Mouse (Mus musculus) forebrain, embryonic 13.5 days (tissue): ENCODE measurements at regions not wholly inside any gene's neighbourhood (a gene's known extent, or its start where the extent isn't known, plus 50 kb on each side); places are given as distances from the start of the nearest gene placed in this dataset.

ENCODE experiments used
- ATAC-seq: fragments of 200-750 bp; cut with Nextera tagmentation; 2 replicates; pipeline ENCODE4 v1.8.0; 2017
- H3K27ac ChIP-seq: fragments of 300-500 bp; sonication (generic); 2 replicates; pipeline ENCODE4 v1.5.1; 2015; ENCODE audit warnings: inconsistent platforms, mild to moderate bottlenecking, moderate library complexity
- H3K27me3 ChIP-seq: fragments of 300-500 bp; sonication (generic); 2 replicates; pipeline ENCODE4 v1.6.1; 2015; ENCODE audit warnings: mild to moderate bottlenecking, inconsistent platforms
- H3K36me3 ChIP-seq: fragments of 300-500 bp; sonication (generic); 2 replicates; pipeline ENCODE4 v1.6.1; 2015; ENCODE audit warnings: mild to moderate bottlenecking, inconsistent platforms; ENCODE audit not compliant: poor library complexity, severe bottlenecking
- H3K4me1 ChIP-seq: fragments of 300-500 bp; sonication (generic); 2 replicates; pipeline ENCODE4 v1.6.1; 2015; ENCODE audit warnings: inconsistent platforms
- H3K4me2 ChIP-seq: fragments of 300-500 bp; sonication (generic); 2 replicates; pipeline ENCODE4 v1.6.1; 2015; ENCODE audit warnings: inconsistent platforms, mild to moderate bottlenecking, moderate library complexity
- H3K4me3 ChIP-seq: fragments of 300-500 bp; sonication (generic); 2 replicates; pipeline ENCODE4 v1.5.1; 2015; ENCODE audit warnings: mild to moderate bottlenecking, inconsistent platforms
- H3K9ac ChIP-seq: fragments of 300-500 bp; sonication (generic); 2 replicates; pipeline ENCODE4 v1.6.1; 2015; ENCODE audit warnings: mild to moderate bottlenecking, inconsistent platforms
- H3K9me3 ChIP-seq: fragments of 300-500 bp; sonication (generic); replicated peaks from 2 replicates; pipeline ENCODE4 v1.6.1; 2016; ENCODE audit warnings: inconsistent platforms
- WGBS: fragments of 180-500 bp; shearing (Covaris S2); methylation state at CpG from one replicate; pipeline ENCODE4 v1.1.7; 2015; 5-methylcytosine and 5-hydroxymethylcytosine counted together

DNA sequence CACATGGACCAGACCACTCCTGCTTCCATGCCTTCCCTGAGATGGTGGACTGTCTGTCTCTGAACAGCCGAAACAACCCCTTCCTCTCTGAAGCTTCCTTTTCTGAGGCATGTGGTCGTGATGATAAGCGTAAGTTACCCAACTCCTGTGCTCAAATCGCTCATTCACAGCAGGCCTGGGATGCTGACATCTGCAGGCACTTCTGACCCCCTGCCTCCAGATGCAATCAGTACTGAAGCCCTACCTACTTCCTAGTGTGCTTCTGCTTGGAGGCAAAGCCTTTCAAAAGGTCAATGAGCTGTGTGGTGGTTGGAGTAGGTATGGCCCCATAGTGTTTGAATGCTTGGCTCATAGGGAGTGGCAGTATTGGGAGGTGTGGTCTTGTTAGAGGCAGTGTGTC lies 253.7 kb upstream of the Irx3 start:
- WGBS, result 87% methylated on average over 4 of the region's 4 CpGs
- Histone ChIP-seq H3K4me3 (no peak overlapping the region), H3K27me3 (peaks cover 75% of the 10 kb centered on the region), H3K4me1 (no peaks in the 10 kb centered on the region), H3K9ac (no peak overlapping the region), H3K4me2 (no peak overlapping the region), H3K36me3 (no peaks in the 10 kb centered on the region), H3K9me3 (no peaks in the 10 kb centered on the region), H3K27ac (no peak overlapping the region)
- ATAC-seq, result no peak

DNA sequence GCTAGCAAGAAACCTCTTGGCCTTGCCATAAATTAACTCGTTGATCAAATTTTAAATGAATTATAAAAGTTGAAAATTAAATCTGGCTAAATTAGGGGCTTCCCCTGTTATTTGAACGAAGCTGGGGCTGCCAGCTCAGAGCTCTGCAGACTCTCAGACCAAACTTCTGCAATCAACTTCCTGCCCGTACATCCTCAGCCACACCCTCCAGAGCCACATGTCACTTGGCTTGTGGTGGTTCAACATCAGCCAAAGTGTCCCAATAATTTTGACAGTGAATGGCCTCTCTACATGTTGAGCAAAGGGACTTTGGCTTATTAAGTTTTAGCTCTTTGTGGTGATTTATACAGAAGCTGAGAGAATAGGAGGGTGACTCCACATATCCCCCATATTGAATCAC lies 242.8 kb upstream of the Irx3 start:
- Histone ChIP-seq H3K27me3 (peaks cover 73% of the 10 kb centered on the region), H3K4me3 (no peak overlapping the region), H3K9me3 (peaks cover 8% of the 10 kb centered on the region), H3K36me3 (no peaks in the 10 kb centered on the region), H3K4me1 (no peaks in the 10 kb centered on the region), H3K4me2 (no peak overlapping the region), H3K9ac (no peak overlapping the region), H3K27ac (no peak overlapping the region)
- WGBS, result 92% methylated on average over 3 of the region's 3 CpGs
- no peak for ATAC-seq

DNA sequence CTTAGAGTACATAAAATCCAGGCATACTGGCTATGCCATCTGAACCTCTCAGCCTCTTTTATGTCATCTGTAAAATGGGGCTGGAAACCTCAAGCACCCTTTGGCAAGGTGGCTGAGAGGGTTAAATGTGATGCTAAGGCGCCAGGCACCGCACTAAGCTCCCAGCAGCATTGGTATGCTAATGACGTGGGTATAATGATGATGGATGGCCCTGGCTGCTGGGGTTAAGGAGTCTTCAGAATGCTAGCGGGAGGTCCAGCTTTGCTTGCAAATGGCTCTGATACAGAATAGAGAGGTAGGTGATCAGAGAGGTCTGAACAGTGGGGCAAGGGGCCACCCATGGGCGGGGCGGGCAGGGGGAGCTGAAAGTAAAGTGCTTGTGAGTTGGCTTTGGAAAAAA lies 241.1 kb upstream of the Irx3 start:
- WGBS, result under 1% methylated on average over 6 of the region's 6 CpGs
- no peak for ATAC-seq
- H3K27me3 ChIP-seq, result peaks cover 71% of the 10 kb centered on the region

DNA sequence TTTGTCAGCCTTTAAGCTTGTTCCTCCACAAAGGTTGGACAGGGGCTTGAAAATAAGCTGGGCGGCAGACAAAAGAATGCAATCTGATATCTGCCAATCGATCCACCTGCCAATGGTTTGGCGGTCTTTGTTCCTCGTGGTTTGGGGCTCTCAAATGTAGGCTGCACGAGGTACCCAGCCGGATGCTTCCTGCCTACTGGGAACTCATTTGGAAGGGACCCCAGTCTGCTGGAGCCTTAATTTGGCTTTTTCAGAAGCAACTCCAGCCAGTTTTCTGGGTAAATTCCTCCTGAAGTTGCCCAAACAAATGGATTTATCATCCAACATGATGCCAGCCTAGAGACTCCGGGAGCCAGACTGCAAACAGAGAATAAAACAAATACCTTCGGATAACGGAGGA lies 228.1 kb upstream of the Irx3 start:
- peaks cover 8% of the 10 kb centered on the region for H3K4me1 ChIP-seq
- peak overlapping the region; percentile 14; the same call in 1 of the 2 replicates for H3K27ac ChIP-seq
- no peak overlapping the region for H3K4me2 ChIP-seq
- no peak for ATAC-seq
- 0 out of 2 replicates have a peak overlapping the region, but pooled peaks have one; percentile 30 for H3K9ac ChIP-seq
- H3K27me3 ChIP-seq, result peaks cover 67% of the 10 kb centered on the region
- no peak overlapping the region for H3K4me3 ChIP-seq
- no peaks in the 10 kb centered on the region for H3K9me3 ChIP-seq
- no peaks in the 10 kb centered on the region for H3K36me3 ChIP-seq
- 26% methylated on average over 9 of the region's 9 CpGs for WGBS

More for the DNA sequence above, 241.1 kb upstream of the Irx3 start:
- Histone ChIP-seq H3K9me3 (peaks cover 8% of the 10 kb centered on the region), H3K4me1 (no peaks in the 10 kb centered on the region), H3K4me2 (no peak overlapping the region), H3K27ac (no peak overlapping the region), H3K4me3 (no peak overlapping the region), H3K36me3 (no peaks in the 10 kb centered on the region), H3K9ac (no peak overlapping the region)

DNA sequence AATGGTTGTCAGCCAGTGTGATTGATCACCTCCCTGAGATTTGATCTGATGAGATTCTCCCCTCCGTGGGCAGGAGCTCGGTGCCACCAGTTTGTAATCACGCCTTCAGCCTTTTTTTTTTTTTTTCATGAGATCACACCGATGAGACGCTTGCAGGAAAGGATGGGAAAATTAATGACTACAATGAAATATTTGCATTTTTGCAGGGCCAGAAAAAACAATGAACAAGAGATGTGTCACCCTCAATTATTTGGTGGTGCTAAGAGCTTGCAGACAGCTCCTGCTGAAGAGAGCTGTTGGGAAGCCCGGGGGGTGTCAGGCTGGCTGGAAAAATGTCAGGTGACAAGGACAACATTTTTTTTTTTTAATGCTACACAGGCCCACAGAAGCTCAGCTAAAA lies 227.6 kb upstream of the Irx3 start:
- H3K4me2 ChIP-seq, result no peak overlapping the region
- no peak overlapping the region for H3K27ac ChIP-seq
- 24% methylated on average over 6 of the region's 6 CpGs for WGBS
- no peaks in the 10 kb centered on the region for H3K36me3 ChIP-seq
- ATAC-seq, result no peak
- no peak overlapping the region for H3K4me3 ChIP-seq
- no peak overlapping the region for H3K9ac ChIP-seq
- H3K27me3 ChIP-seq, result peaks cover 70% of the 10 kb centered on the region
- peaks cover 8% of the 10 kb centered on the region for H3K4me1 ChIP-seq
- H3K9me3 ChIP-seq, result no peaks in the 10 kb centered on the region

DNA sequence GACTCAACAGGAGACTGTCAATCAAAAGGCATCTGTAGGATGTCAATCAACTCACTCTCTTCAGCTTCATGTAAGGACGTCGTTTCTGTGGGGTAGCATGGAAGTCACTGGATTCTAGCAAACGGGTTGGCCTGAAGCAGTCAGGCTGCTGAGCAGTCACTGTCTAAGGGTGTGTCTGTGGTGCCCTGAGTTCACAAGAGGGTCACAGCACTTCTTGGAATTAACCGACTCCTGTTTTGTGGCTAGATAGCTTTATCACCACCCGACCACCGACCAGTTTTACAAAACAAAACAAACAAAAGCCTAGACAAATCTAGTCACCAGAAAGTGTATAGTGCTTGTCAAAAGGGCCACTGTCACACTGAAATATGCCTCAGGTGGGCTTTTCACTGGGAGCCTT lies 226.4 kb upstream of the Irx3 start:
- peaks cover 13% of the 10 kb centered on the region for H3K4me1 ChIP-seq
- peaks cover 82% of the 10 kb centered on the region for H3K27me3 ChIP-seq

DNA sequence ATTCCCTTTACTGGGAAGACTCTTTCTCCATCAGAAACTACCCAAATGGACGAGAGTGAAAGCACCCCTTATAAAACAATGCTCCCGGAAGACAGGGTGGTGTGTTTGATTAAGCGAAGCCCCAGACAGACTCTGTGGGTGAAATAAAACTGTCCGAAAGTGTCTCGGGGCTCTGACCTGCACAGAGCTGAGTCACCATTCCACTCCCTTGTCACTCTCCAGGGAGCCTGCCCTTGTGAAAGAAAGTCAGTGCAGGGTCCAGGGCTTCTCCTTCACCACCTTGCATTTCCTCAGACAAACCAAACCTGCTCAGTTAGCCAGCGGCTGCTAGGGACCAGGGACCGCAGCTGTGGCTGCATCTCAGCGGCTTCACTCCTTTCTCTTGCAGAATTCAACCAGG lies 222.3 kb upstream of the Irx3 start:
- H3K4me1 ChIP-seq, result peaks cover 5% of the 10 kb centered on the region; the same call in 1 of the 2 replicates
- H3K9me3 ChIP-seq, result no peaks in the 10 kb centered on the region
- peak overlapping the region; percentile 10; the same call in 1 of the 2 replicates for H3K4me2 ChIP-seq
- H3K4me3 ChIP-seq, result no peak overlapping the region
- no peak for ATAC-seq
- no peak overlapping the region for H3K9ac ChIP-seq
- WGBS, result 11% methylated on average over 8 of the region's 8 CpGs
- H3K36me3 ChIP-seq, result no peaks in the 10 kb centered on the region
- H3K27ac ChIP-seq, result no peak overlapping the region
- peaks cover 80% of the 10 kb centered on the region for H3K27me3 ChIP-seq

More for the DNA sequence above, 226.4 kb upstream of the Irx3 start:
- 17% methylated on average over 6 of the region's 6 CpGs for WGBS
- no peaks in the 10 kb centered on the region for H3K9me3 ChIP-seq
- no peak for ATAC-seq
- no peak overlapping the region for H3K27ac ChIP-seq
- no peak overlapping the region for H3K4me3 ChIP-seq
- no peak overlapping the region for H3K9ac ChIP-seq
- H3K4me2 ChIP-seq, result no peak overlapping the region
- H3K36me3 ChIP-seq, result no peaks in the 10 kb centered on the region

DNA sequence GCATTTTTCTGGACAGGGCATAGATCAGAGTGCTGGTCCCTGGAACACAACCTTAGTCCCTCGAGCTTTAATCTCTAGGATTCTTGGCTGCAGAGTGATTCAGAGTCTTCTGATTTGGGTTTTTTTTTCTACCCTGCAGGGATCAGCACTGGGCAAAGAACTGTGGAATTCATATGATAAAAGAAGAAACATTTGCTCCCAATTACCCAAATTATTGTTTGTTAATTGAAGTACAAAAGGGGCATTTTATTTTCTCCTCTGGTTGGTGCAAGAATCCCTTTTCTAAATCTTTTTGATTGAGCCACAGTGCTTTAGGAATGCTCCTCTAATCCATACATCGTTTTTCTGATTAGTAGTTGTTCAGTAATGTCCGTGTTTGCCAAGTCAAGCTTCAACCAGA lies 219.7 kb upstream of the Irx3 start:
- H3K4me2 ChIP-seq, result no peak overlapping the region
- peaks cover 68% of the 10 kb centered on the region for H3K27me3 ChIP-seq
- WGBS, result 67% methylated on average over 3 of the region's 3 CpGs
- H3K9ac ChIP-seq, result no peak overlapping the region
- H3K36me3 ChIP-seq, result no peaks in the 10 kb centered on the region
- peaks cover 5% of the 10 kb centered on the region; the same call in 1 of the 2 replicates for H3K4me1 ChIP-seq
- no peak overlapping the region for H3K27ac ChIP-seq
- no peaks in the 10 kb centered on the region for H3K9me3 ChIP-seq
- no peak for ATAC-seq
- H3K4me3 ChIP-seq, result no peak overlapping the region

DNA sequence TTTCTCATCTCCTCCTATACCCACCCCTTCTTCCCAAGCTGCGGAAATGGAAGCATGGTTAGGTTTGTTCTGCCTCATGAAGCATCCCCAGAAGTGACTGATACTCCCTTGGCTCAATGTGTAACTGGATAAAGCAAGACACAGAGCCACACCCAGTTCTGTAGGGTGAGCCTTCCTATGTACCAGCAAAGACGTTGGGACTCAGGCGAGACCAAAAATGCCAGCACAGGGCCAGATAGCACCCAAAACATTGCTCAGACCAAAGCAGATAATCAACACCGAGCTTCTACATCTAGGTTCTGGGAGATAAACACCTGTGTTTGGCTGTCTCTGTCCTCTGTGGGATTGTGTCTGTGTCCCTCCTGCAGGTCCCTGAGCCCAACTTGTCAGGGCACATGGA lies 212.8 kb upstream of the Irx3 start:
- Histone ChIP-seq H3K4me1 (no peaks in the 10 kb centered on the region), H3K4me3 (no peak overlapping the region), H3K36me3 (no peaks in the 10 kb centered on the region), H3K27ac (no peak overlapping the region), H3K27me3 (peaks cover 68% of the 10 kb centered on the region), H3K9ac (no peak overlapping the region), H3K4me2 (no peak overlapping the region), H3K9me3 (no peaks in the 10 kb centered on the region)
- ATAC-seq, result no peak
- 88% methylated on average over 4 of the region's 4 CpGs for WGBS

DNA sequence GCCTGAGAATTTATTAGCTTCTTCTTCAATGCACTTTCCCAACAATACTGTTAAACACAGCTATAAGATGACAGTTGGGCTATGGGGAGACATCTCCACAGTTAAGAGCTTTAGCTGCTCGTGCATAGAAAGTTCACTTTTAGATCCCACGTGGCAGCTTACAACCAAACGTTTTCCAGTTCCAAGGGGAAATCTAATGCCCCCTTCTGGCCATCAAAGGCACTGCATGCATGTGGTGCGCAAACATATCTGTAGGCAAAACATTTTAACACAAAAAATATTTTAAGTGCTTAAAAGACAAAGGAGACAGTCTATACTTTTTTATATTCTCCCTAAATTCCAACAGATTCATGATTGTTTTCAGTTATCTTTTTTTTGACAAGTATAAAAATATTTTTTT lies 211.3 kb upstream of the Irx3 start:
- Histone ChIP-seq H3K9me3 (no peaks in the 10 kb centered on the region), H3K9ac (no peak overlapping the region), H3K27ac (no peak overlapping the region), H3K4me1 (no peaks in the 10 kb centered on the region), H3K4me3 (no peak overlapping the region), H3K27me3 (peaks cover 70% of the 10 kb centered on the region), H3K36me3 (no peaks in the 10 kb centered on the region), H3K4me2 (no peak overlapping the region)
- ATAC-seq, result no peak
- WGBS, result 53% methylated on average over 4 of the region's 4 CpGs

DNA sequence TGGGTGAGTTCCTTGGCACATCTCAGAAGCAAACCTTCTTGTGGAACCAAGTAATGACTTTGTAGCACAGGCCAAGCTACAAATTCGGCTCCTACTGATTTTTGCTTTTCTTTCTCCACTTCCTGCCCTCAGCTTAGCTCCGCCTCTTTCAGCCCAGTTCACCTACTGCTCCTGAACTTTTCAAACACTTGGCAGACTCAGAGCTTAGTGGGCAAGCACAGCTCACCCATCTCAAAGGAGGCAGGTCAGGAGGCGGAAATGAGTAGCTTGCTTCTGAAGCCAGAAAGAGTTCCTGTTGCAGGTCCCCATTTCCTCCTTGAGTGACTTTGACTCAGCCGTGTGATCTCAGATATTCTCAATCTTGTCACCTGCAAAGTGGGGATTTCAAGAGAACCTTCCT lies 208.5 kb upstream of the Irx3 start:
- Histone ChIP-seq H3K4me2 (no peak overlapping the region), H3K27me3 (peaks cover 68% of the 10 kb centered on the region), H3K9ac (no peak overlapping the region), H3K9me3 (no peaks in the 10 kb centered on the region), H3K36me3 (no peaks in the 10 kb centered on the region), H3K4me1 (no peaks in the 10 kb centered on the region), H3K4me3 (no peak overlapping the region), H3K27ac (no peak overlapping the region)
- WGBS, result 91% methylated on average over 4 of the region's 4 CpGs
- no peak for ATAC-seq

DNA sequence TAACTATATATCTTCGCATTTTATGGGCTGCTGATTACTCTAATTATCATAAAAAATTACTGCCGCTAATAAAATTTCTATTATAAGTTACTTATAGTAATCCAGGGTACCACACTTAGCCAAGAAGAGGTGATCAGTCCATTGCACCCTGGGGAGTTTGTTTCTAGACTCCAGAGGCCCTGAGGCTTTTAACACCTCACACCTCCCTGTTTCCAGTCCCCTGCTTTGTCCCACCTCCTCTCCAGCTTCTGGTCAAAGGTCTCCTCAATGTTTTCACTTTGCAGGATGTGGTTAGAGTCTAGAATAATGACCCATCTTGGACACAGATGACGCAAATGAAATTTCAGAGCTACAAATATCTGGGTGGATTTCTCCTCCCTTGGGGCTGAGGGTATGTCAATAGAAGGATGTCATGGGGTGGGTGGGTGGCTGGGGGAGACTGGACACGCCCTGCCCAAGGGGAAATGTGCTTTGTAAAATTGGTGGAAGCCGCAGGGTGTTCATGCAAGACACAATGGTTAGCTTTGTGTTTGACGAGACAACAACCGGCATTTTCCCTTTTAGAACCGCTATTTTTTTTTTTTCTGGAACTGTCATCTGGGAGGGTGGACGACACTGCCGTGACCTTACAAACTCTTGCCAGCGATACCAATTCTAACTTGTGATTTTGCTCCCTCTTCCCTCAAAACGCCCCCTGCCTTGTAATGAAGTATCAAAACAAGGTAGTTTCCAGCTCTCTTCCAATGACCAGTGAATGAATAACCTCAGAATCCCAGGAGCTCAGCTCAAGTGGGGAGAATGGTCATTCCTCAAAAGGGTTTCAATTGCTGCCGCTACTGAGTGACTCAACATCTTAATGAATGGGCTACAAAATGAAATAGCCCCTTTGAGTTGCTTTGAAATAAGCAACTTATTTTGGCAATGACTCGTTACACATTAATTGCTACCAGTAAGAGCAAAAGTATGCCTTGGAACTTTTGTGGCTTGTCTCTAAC lies 207.0 kb upstream of the Irx3 start:
- 57% methylated on average over 14 of the region's 14 CpGs for WGBS
- no peaks in the 10 kb centered on the region for H3K36me3 ChIP-seq
- no peaks in the 10 kb centered on the region for H3K4me1 ChIP-seq
- no peak overlapping the region for H3K4me2 ChIP-seq
- ATAC-seq, result no peak
- no peaks in the 10 kb centered on the region for H3K9me3 ChIP-seq
- peaks cover 59% of the 10 kb centered on the region for H3K27me3 ChIP-seq
- H3K4me3 ChIP-seq, result no peak overlapping the region
- no peak overlapping the region for H3K27ac ChIP-seq
- H3K9ac ChIP-seq, result no peak overlapping the region
